Mouse (Mus musculus) kidney, adult 2 months (tissue): Measurements from ENCODE around the gene Lrrc3c. TPM values are rescaled to one million over a fixed set of nuclear protein-coding genes. Genes with fewer than 3 reads are reported as not detected.

Experiments used
- DNase-seq: peaks from one replicate; pipeline ENCODE4 v3.0.0; 2021
- H3K27ac ChIP-seq: fragments of 200-500 bp; 2 replicates; pipeline ENCODE4 v1.5.1; 2012; ENCODE audit warnings: low read depth, low read length, control low read depth, inconsistent platforms; ENCODE audit not compliant: insufficient read depth
- H3K27me3 ChIP-seq: fragments of 200-500 bp; replicated peaks from 2 replicates; pipeline ENCODE4 v1.6.1; 2012; ENCODE audit warnings: mild to moderate bottlenecking, moderate library complexity, low read length, inconsistent platforms; ENCODE audit not compliant: control insufficient read depth, insufficient read depth
- H3K36me3 ChIP-seq: fragments of 200-500 bp; 2 replicates; pipeline ENCODE4 v1.6.1; 2012; ENCODE audit warnings: mild to moderate bottlenecking, moderate library complexity, low read length, inconsistent platforms; ENCODE audit not compliant: control insufficient read depth, insufficient read depth
- H3K4me1 ChIP-seq: fragments of 200-500 bp; 2 replicates; pipeline ENCODE4 v1.6.1; 2011; ENCODE audit warnings: low read length; ENCODE audit not compliant: control insufficient read depth, insufficient read depth
- H3K4me3 ChIP-seq: fragments of 200-500 bp; 2 replicates; pipeline ENCODE4 v1.5.1; 2011; ENCODE audit warnings: mild to moderate bottlenecking, low read depth, low read length, control low read depth; ENCODE audit not compliant: insufficient read depth
- CTCF ChIP-seq: fragments of 200-500 bp; conservative IDR thresholded peaks from 2 replicates; pipeline ENCODE4 v1.5.1; 2011; ENCODE audit warnings: low read depth, mild to moderate bottlenecking, control low read depth, low read length, moderate library complexity, mixed read lengths; ENCODE audit not compliant: insufficient read depth, insufficient read length
- POLR2A ChIP-seq: fragments of 200-500 bp; IDR thresholded peaks from one replicate; pipeline ENCODE4 v1.6.1; 2011; ENCODE audit warnings: low read depth, low read length, control low read depth
- WGBS: fragments of 180-500 bp; shearing (Covaris S2); methylation state at CpG from one replicate; pipeline ENCODE4 v1.1.7; 2018; 5-methylcytosine and 5-hydroxymethylcytosine counted together
- polyA plus RNA-seq: library from polyadenylated mRNA; depleted of rRNA; stranded (reverse); fragments of >200 nt; gene quantifications from 2 replicates; pipeline ENCODE4 v1.2.3, GENCODE M21; 2012; rRNA removed

The Lrrc3c gene
- not detected in 2 replicates for polyA plus RNA-seq

DNA sequence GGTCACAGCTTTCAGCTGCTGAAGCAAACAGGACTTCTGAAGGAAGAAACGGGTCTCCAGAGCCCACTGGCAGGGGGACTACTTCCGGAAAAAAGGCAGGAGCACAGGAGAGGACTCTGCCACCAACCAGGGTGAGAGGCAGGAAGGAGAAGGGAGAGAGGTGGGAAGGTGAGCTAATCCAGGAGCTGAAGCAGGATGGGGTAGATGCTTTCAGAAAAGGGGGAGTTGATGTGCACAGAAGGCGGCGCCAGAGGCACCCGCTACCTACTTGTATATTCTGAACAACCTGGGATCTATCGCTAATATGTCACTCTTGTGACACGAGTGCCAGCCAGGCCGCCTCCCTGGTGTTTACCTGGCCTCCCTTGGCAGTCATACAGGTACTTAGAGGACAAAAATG is at the start of gene Lrrc3c:
Gene Lrrc3c, plus strand, starts transcription at position 301 of the 400 bp plus-strand sequence.
- WGBS = 81% methylated on average over 8 of the region's 8 CpGs

DNA sequence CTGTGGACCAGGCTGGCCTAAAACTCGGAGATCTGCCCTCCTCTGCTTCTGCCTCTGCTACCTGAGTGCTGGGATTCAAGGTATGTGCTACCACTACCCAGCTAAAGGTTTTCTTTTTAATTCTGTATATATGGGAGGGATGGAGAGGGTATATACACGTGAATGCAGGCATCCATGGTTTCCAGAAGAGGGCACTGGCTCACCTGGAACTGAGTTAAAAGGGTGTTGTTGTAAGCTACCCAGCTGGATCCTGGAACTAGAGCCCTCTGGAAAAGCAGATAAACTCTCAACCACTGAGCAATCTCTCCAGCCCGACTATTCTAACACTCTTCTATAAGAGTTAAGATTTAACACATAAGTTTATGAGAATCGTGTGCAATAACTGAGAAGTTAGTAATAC is 48.7 kb upstream of the Lrrc3c start:
- DNase-seq = no peak
- no peaks in the 10 kb centered on the region; the same call in 1 of the 2 replicates for H3K4me1 ChIP-seq
- TF ChIP-seq CTCF = peak; percentile 27; the same call in 1 of the 2 replicates
- TF ChIP-seq POLR2A = no peak
- H3K36me3 ChIP-seq = no peaks in the 10 kb centered on the region
- peaks cover 16% of the 10 kb centered on the region for H3K27me3 ChIP-seq
- H3K4me3 ChIP-seq = no peak overlapping the region
- no peak overlapping the region for H3K27ac ChIP-seq
- 72% methylated on average over 4 of the region's 4 CpGs for WGBS

More for the DNA sequence above, at the start of gene Lrrc3c:
- Histone ChIP-seq H3K4me3 (no peak within 1 kb of the TSS), H3K36me3 (no peaks in the 10 kb centered on the region), H3K27ac (no peak within 1 kb of the TSS), H3K4me1 (no peaks in the 10 kb centered on the region), H3K27me3 (peaks cover 1% of the 10 kb centered on the region; the same call in 1 of the 2 replicates)
- TF ChIP-seq POLR2A = no peak
- no peak for DNase-seq

DNA sequence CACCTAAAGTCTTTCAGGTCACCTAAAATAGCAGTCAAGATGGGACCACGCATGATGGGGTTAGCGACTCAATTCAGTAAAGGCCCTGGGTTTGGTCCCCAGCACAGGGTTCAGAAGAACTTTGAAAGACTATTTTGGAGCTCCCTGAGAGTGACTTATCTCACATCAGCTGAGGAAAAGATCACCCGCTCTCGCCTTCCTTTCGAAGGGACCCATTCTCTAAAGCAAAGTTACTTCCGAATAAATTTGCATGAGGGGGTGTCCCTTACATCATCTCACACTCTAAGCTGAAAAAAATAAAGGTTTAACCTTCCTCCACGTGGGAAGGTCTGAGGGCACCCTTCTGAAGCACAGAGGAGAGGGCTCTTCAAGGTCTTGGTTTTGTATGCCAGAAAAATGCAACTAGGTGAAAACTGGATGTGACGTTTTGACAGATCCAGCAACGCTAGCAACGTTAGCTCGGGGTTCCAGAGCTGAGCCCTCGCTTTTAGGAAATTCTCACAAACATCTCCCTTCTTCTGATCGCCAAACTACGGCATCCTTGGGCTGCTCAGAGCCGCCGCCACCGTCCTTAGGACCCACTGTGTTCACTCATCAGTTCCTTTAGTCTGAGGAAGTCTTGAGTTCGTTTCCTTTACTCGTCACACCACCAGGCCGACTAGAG is 47.6 kb upstream of the Lrrc3c start:
- TF ChIP-seq CTCF (no peak), POLR2A (no peak)
- 21% methylated on average over 20 of the region's 20 CpGs for WGBS
- Histone ChIP-seq H3K27me3 (peaks cover 14% of the 10 kb centered on the region), H3K4me1 (no peaks in the 10 kb centered on the region; the same call in 1 of the 2 replicates), H3K27ac (no peak overlapping the region), H3K36me3 (no peaks in the 10 kb centered on the region), H3K4me3 (peak overlapping the region; percentile 87)
- no peak for DNase-seq

DNA sequence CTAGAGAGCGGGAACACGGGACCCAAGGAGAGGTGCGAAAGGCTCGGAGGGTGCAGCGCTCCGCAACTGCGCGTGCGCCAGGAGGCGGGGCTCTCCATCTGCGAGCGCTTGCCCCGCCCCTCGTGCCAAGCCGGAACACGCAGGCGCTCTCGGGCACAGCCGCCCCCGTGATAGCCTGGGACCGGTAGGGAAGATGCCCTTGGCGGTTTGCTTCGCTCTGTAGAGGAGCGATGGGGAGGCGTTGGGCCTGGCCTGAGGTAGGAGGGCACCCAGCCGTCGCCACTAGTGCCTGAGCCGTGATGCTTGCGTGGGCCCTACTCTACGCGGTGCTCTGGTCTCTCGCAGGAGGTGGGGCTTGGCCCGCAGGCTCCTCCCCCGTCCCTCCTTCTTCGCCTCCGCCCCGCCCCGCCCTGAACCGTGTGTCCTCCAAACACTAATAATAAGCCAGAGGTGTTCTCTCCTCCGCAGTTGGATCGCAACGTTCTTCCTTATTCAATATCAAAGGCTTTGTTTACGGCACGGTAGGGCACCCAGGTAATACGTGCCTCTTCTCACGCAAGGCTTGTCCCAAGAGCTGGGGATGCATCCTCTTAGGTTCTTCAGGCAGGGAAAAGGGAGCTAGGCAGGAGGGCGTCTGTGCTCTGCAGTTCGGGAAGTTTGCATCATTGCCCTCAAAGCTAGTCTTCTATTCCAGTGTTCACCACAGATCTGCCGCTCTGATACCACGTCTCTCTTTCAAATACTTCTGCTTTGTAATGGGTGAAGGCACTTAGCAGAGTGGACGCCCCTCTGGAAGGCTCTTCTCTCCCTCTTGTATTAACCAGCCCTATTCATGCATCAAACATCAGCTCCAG is 46.9 kb upstream of the Lrrc3c start, which contains the start of gene Zpbp2:
Gene Zpbp2, plus strand, starts transcription at position 123 of the 854 bp plus-strand sequence.
- Histone ChIP-seq H3K27me3 (peaks cover 8% of the 10 kb centered on the region), H3K36me3 (no peaks in the 10 kb centered on the region), H3K4me1 (no peaks in the 10 kb centered on the region; the same call in 1 of the 2 replicates), H3K4me3 (peak within 1 kb of the TSS; percentile 87), H3K27ac (no peak within 1 kb of the TSS)
- WGBS = 1% methylated on average over 51 of the region's 51 CpGs
- no peak for TF ChIP-seq CTCF
- TF ChIP-seq POLR2A = no peak
- peak; percentile 83 for DNase-seq

- Histone ChIP-seq H3K27me3 (peaks cover 3% of the 10 kb centered on the region; the same call in 1 of the 2 replicates), H3K4me3 (no peak overlapping the region), H3K36me3 (no peaks in the 10 kb centered on the region), H3K4me1 (no peaks in the 10 kb centered on the region; the same call in 1 of the 2 replicates), H3K27ac (no peak overlapping the region)
- 92% methylated on average over 4 of the region's 4 CpGs for WGBS
- TF ChIP-seq POLR2A = no peak
- TF ChIP-seq CTCF = no peak
- no peak for DNase-seq
Measured at GRCm38 (mm10) chr11:98553966-98554365, 44.1 kb upstream of the Lrrc3c start.

DNA sequence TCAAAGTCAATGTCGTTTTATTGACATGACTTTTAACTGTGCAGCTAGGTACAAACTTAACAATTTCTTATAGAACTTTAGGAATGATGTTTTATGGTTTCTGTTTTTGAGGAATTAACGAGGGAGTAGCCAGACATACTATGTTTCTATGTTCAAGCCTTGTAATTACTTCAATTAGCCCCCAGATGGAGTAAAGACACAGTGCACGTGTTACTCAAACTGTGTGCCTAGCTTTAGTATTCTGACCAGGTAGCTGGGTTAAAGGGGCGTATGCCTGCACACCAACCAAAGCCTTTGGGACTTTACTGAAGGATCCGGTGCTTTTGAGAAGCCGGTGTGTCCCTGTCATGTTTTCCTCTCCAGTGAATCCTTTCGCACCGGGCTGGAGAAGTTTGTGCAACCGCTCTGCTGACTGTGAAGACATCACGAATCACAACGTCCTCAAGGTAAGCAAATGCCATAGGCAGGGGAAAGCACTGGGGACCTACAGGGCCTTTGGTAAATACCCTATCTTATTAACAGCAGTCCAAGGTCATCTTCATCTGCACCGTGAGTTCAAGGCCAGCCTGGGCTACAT is 42.9 kb upstream of the Lrrc3c start:
- Histone ChIP-seq H3K4me1 (no peaks in the 10 kb centered on the region; the same call in 1 of the 2 replicates), H3K36me3 (no peaks in the 10 kb centered on the region), H3K27ac (no peak overlapping the region), H3K4me3 (no peak overlapping the region), H3K27me3 (no peaks in the 10 kb centered on the region; the same call in 1 of the 2 replicates)
- TF ChIP-seq CTCF (0 out of 2 replicates have a peak, but pooled peaks have one; percentile 22), POLR2A (no peak)
- 62% methylated on average over 12 of the region's 12 CpGs for WGBS
- DNase-seq = no peak

DNA sequence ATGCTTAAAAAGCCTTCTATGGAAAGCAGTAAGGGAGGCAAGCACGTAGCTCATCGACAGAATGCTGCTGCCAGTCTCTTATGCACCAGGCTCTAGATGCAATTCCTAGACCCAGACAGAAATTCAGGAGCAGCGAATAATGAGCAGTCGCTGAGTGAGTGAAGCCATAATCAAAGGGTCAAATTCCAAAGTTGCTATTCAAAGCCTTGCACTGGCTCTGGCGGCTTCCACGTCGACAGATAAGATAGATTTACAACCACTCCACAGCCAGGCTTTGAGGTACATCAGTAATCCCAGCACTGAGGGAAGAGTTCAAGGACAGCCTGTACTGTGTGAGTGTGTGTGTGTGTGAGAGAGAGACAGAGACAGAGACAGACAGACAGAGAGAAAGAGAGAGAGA is 37.1 kb upstream of the Lrrc3c start:
- WGBS = 36% methylated on average over 7 of the region's 7 CpGs
- Histone ChIP-seq H3K4me1 (no peaks in the 10 kb centered on the region), H3K27ac (no peak overlapping the region), H3K4me3 (no peak overlapping the region), H3K36me3 (no peaks in the 10 kb centered on the region), H3K27me3 (no peaks in the 10 kb centered on the region; the same call in 1 of the 2 replicates)
- DNase-seq = no peak
- TF ChIP-seq POLR2A (no peak), CTCF (no peak)
